Mouse (Mus musculus): ENCODE results near the gene Csf2rb. TPM values are rescaled to one million over a fixed set of nuclear protein-coding genes. Genes with fewer than 3 reads are reported as not detected.
"Not testable (repeated sequence)": the region's sequence is repeated elsewhere in the genome, so short reads cannot be mapped to it uniquely, and the experiment has no call there.

The Csf2rb gene
- polyA plus RNA-seq, 1 experiment from 2014 or later = 2.3 TPM

DNA sequence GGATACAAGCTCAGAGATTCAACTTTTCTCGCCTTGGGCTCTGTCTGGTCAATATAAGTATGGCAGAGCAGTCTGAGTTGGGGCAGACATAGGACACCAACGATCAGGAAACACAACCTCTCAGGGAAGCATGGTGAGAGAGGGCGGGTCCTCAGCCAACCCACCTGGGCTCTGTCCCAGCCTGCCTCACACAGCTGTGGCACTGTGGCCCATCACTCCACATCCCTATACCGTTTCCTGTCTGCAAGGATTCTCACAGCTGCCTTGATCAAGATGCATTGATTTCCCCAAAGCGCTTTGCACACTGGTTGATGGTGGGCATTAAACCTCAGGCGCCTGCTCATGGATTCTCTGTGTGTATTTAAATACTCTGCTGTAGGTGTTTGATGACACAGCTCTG, 7.4 kb downstream of the Csf2rb start:
- Histone ChIP-seq H3K9ac (ENCODE audit: low read length) (no peak overlapping the region), H3K36me3 (ENCODE audit: control insufficient read depth, insufficient read depth) (no peaks in the 10 kb centered on the region), H3K27me3 (ENCODE audit: control insufficient read depth, insufficient read depth, low read length) (no peaks in the 10 kb centered on the region), H3K27ac (ENCODE audit: low read length) (no peak overlapping the region), H3K4me3 (ENCODE audit: low read length) (no peak overlapping the region), H3K4me1 (ENCODE audit: control insufficient read depth, insufficient read depth, low read length) (no peaks in the 10 kb centered on the region), H3K4me2 (ENCODE audit: low read depth, low read length) (no peak overlapping the region), H3K9me3 (replicated peaks; ENCODE audit: control insufficient read depth, low read length) (no peaks in the 10 kb centered on the region)
- no peak for ATAC-seq (replicated peaks; ENCODE audit: extremely low read depth, insufficient read depth, low FRiP score)
- WGBS = 60% methylated on average over 6 of the region's 6 CpGs

DNA sequence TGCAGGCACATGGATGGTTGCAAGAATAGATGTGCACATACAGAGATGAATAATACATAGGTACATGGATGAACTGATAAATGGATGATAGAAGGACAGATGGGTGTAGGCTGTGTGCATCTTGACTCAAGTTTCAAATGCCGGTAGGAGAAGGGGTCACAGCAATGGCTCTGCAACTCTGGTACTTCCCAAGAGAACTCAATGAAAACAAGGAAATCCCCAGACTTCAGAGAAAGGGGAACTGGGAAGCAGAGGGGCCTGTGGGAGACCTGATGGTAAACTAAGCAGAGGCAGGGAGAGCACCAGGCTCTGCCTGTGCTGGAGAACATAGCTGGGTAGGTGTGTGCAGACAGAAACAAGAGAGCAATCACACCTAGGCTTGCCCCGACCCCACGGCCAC, 8.8 kb downstream of the Csf2rb start:
- Histone ChIP-seq H3K4me1 (ENCODE audit: control insufficient read depth, insufficient read depth, low read length) (no peaks in the 10 kb centered on the region), H3K27ac (ENCODE audit: low read length) (no peak overlapping the region), H3K4me2 (ENCODE audit: low read depth, low read length) (no peak overlapping the region), H3K36me3 (ENCODE audit: control insufficient read depth, insufficient read depth) (no peaks in the 10 kb centered on the region), H3K4me3 (ENCODE audit: low read length) (no peak overlapping the region), H3K9ac (ENCODE audit: low read length) (no peak overlapping the region), H3K27me3 (ENCODE audit: control insufficient read depth, insufficient read depth, low read length) (no peaks in the 10 kb centered on the region), H3K9me3 (replicated peaks; ENCODE audit: control insufficient read depth, low read length) (no peaks in the 10 kb centered on the region)
- no peak for ATAC-seq (replicated peaks; ENCODE audit: extremely low read depth, insufficient read depth, low FRiP score)
- 83% methylated on average over 3 of the region's 3 CpGs for WGBS

DNA sequence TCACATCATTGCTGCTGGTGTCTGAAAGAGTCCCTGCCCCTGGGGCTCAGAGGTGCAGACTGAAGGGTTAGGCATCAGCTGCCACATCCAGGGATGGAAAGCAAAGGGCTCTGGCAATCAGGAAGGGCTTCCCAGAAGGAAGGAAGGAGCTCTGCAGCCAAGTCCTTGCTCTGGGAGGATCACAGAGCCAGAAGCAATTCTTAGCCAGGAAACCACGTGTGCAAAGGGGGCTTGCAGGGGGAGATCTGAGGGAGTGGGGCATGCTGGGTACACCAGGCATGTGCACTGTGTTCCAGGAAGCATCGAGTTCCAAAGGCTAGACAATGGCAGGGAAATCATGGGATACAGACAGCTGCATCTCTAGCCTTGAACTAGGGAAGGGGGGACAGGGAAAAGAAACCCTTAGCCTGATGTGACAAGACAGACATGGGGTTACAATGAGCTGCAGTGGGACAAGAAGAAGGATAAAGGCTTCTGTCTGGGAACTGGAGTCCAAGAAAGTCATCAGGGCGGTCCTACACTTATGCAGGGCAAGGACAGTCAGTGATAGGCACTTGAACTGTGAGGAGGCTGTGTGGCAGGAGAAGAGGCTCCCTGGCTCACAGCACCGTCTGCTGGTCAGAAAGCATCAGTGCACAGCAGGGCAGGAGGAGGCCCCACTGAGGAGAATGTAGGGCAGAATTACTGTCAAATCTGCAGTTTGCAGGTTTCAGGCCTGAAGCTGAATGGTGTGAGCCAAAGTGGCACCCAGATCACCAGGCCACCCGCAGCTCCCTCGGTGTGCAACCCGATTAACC, 14.3 kb downstream of the Csf2rb start:
- not testable (repeated sequence) for H3K36me3 ChIP-seq (ENCODE audit: control insufficient read depth, insufficient read depth); H3K4me3 ChIP-seq (ENCODE audit: low read length); H3K9me3 ChIP-seq (replicated peaks; ENCODE audit: control insufficient read depth, low read length); H3K27ac ChIP-seq (ENCODE audit: low read length); H3K27me3 ChIP-seq (ENCODE audit: control insufficient read depth, insufficient read depth, low read length); H3K4me2 ChIP-seq (ENCODE audit: low read depth, low read length); H3K9ac ChIP-seq (ENCODE audit: low read length); H3K4me1 ChIP-seq (ENCODE audit: control insufficient read depth, insufficient read depth, low read length)
- 31% methylated on average over 7 of the region's 7 CpGs for WGBS
- peak; percentile 37; the same call in 1 of the 2 replicates for ATAC-seq (replicated peaks; ENCODE audit: extremely low read depth, insufficient read depth, low FRiP score)

DNA sequence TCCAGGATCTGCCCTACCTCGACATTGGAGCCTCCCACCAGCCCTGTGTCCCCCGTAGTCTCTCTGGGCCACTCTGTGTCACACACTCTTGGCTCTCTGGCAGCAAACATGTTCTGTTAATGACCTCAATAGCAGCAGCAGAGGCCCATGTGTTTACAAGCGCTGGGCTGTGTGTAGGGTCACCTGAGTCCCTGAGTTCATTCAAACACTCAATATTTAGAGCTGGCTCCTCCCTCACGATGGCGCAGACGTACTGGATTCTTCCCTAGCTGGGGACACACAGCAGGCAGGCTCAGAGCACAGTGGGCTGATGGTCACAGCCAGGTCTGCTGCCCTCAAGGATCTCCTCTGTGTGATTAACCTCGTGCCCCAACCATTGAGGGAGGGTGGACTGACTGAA, 15.4 kb downstream of the Csf2rb start:
- not testable (repeated sequence) for H3K27me3 ChIP-seq (ENCODE audit: control insufficient read depth, insufficient read depth, low read length); H3K27ac ChIP-seq (ENCODE audit: low read length); H3K4me3 ChIP-seq (ENCODE audit: low read length); H3K9ac ChIP-seq (ENCODE audit: low read length); H3K4me1 ChIP-seq (ENCODE audit: control insufficient read depth, insufficient read depth, low read length); H3K9me3 ChIP-seq (replicated peaks; ENCODE audit: control insufficient read depth, low read length); H3K36me3 ChIP-seq (ENCODE audit: control insufficient read depth, insufficient read depth); H3K4me2 ChIP-seq (ENCODE audit: low read depth, low read length); ATAC-seq (replicated peaks; ENCODE audit: extremely low read depth, insufficient read depth, low FRiP score)
- WGBS = 76% methylated on average over 6 of the region's 7 CpGs

DNA sequence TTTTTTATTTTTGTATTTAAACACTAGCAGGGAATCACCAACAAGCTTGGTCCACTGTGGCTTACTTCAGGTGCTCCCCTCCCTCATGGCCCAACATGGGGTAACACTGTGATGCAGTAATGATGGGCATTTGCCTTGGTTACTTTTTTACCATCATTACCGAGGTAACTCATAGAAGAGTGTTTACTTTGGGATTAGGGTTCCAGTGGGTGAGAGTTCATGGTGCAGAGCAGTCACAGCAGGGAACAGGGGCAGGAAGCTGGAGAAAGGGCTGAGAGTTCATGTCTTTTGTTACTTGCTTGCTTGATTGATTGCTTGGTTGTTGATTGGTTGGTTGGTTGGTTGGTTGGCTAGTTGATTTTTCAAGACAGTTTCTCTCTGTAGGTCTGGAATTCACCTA, 18.1 kb downstream of the Csf2rb start:
- no peaks in the 10 kb centered on the region for H3K9me3 ChIP-seq (replicated peaks; ENCODE audit: control insufficient read depth, low read length)
- H3K27me3 ChIP-seq (ENCODE audit: control insufficient read depth, insufficient read depth, low read length) = no peaks in the 10 kb centered on the region
- H3K4me1 ChIP-seq (ENCODE audit: control insufficient read depth, insufficient read depth, low read length) = no peaks in the 10 kb centered on the region
- no peak overlapping the region for H3K27ac ChIP-seq (ENCODE audit: low read length)
- no peaks in the 10 kb centered on the region for H3K36me3 ChIP-seq (ENCODE audit: control insufficient read depth, insufficient read depth)
- H3K9ac ChIP-seq (ENCODE audit: low read length) = no peak overlapping the region
- 11% methylated on average over 1 of the region's 1 CpGs for WGBS
- H3K4me2 ChIP-seq (ENCODE audit: low read depth, low read length) = no peak overlapping the region
- ATAC-seq (replicated peaks; ENCODE audit: extremely low read depth, insufficient read depth, low FRiP score) = no peak
- H3K4me3 ChIP-seq (ENCODE audit: low read length) = no peak overlapping the region

DNA sequence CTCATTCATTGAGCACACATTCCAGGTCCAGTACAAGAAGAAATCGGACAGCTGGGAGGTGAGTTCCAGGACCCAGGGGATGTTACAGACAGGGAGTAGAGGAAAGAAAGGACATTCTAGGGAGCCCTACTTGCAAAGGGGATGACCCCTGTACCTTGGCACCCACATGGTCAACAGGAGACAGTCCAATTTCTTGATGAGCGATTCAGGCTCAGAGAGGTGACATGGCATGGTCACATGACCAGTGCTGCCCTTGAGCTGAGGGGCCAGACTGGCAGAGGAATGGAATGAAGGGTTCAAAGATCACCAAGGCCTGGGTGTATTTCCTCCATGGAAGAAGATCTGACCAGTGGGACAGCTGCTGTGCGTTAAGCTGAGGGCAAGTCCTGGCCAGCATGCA, 19.0 kb downstream of the Csf2rb start:
- Histone ChIP-seq H3K27me3 (ENCODE audit: control insufficient read depth, insufficient read depth, low read length) (no peaks in the 10 kb centered on the region), H3K9me3 (replicated peaks; ENCODE audit: control insufficient read depth, low read length) (no peaks in the 10 kb centered on the region), H3K4me2 (ENCODE audit: low read depth, low read length) (no peak overlapping the region), H3K27ac (ENCODE audit: low read length) (no peak overlapping the region), H3K9ac (ENCODE audit: low read length) (no peak overlapping the region), H3K4me1 (ENCODE audit: control insufficient read depth, insufficient read depth, low read length) (no peaks in the 10 kb centered on the region), H3K4me3 (ENCODE audit: low read length) (no peak overlapping the region), H3K36me3 (ENCODE audit: control insufficient read depth, insufficient read depth) (no peaks in the 10 kb centered on the region)
- no peak for ATAC-seq (replicated peaks; ENCODE audit: extremely low read depth, insufficient read depth, low FRiP score)
- 93% methylated on average over 3 of the region's 3 CpGs for WGBS

DNA sequence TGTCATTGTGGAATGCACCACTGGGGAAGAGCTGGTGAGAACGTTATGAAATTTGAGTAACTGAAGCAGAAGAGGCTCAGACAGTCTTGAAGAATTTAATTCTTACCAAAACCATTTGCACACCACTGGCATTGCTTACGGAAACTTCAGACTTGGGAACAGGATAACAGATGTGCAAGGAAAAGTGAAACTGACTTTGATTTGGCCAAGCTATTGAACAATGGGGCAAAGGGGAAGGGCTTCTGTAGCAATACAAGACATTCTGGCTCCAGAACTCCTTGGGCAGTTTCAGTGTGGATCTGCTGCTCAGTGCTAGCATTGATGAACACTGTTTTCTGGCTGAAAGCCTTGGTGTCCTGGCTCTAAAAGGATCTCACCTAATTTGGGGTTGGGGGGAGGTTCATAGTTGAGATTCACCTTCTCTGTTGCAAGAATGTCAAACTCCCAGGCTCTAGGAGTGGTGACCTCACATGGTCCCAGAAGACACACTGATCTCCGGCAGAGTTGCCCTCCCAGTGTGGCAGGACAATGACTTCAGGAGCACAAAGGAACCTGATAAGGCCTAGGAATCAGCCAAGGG, 26.1 kb downstream of the Csf2rb start:
- H3K27ac ChIP-seq (ENCODE audit: low read length) = no peak overlapping the region
- H3K36me3 ChIP-seq (ENCODE audit: control insufficient read depth, insufficient read depth) = no peaks in the 10 kb centered on the region
- no peak overlapping the region for H3K4me3 ChIP-seq (ENCODE audit: low read length)
- no peak overlapping the region for H3K4me2 ChIP-seq (ENCODE audit: low read depth, low read length)
- H3K4me1 ChIP-seq (ENCODE audit: control insufficient read depth, insufficient read depth, low read length) = no peaks in the 10 kb centered on the region
- ATAC-seq (replicated peaks; ENCODE audit: extremely low read depth, insufficient read depth, low FRiP score) = no peak
- no peaks in the 10 kb centered on the region; the same call in 1 of the 2 replicates for H3K27me3 ChIP-seq (ENCODE audit: control insufficient read depth, insufficient read depth, low read length)
- WGBS = 43% methylated on average over 3 of the region's 3 CpGs
- H3K9me3 ChIP-seq (replicated peaks; ENCODE audit: control insufficient read depth, low read length) = no peaks in the 10 kb centered on the region
- no peak overlapping the region for H3K9ac ChIP-seq (ENCODE audit: low read length)

DNA sequence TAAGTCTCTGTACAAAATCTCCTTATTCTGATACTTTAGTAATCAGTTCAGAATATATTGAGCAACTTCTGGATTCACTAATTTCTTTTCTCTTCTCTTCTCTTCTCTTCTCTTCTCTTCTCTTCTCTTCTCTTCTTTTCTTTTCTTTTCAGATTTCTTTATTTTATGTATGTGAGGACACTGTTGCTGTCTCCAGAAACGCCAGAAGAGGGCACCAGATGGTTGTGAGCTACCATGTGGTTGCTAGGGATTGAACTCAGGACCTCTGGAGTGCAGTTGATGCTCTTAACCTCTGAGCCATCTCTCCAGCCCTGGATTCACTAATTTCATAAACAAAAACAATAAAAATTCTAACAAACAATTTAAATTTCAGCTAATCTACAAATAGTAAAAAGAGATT, 29.4 kb downstream of the Csf2rb start:
- Histone ChIP-seq H3K27me3 (ENCODE audit: control insufficient read depth, insufficient read depth, low read length) (no peaks in the 10 kb centered on the region; the same call in 1 of the 2 replicates), H3K9me3 (replicated peaks; ENCODE audit: control insufficient read depth, low read length) (no peaks in the 10 kb centered on the region), H3K36me3 (ENCODE audit: control insufficient read depth, insufficient read depth) (no peaks in the 10 kb centered on the region), H3K4me3 (ENCODE audit: low read length) (no peak overlapping the region), H3K4me2 (ENCODE audit: low read depth, low read length) (no peak overlapping the region), H3K27ac (ENCODE audit: low read length) (no peak overlapping the region), H3K4me1 (ENCODE audit: control insufficient read depth, insufficient read depth, low read length) (no peaks in the 10 kb centered on the region), H3K9ac (ENCODE audit: low read length) (no peak overlapping the region)
- WGBS = 3% methylated on average over 1 of the region's 1 CpGs
- no peak for ATAC-seq (replicated peaks; ENCODE audit: extremely low read depth, insufficient read depth, low FRiP score)

DNA sequence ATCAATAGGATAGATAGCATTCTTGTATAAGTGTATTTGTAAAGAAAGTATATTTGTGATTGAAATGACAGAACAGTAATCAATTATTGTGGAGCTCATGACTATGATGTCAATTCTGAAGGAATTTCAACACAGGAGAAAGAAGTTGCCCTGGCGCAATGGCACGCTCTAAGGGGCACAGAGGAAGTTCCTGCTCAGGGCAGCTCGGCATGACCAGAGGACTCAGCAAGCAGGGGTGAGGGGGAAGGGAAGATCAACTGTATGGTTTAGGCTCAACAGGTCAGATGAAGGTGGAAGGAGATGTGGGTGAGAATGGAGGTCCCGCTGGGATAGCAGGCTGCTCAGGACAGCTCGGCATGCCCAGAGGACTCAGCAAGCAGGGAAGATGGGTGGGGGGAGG, 30.0 kb downstream of the Csf2rb start:
- no peak overlapping the region for H3K4me2 ChIP-seq (ENCODE audit: low read depth, low read length)
- no peaks in the 10 kb centered on the region for H3K4me1 ChIP-seq (ENCODE audit: control insufficient read depth, insufficient read depth, low read length)
- H3K9me3 ChIP-seq (replicated peaks; ENCODE audit: control insufficient read depth, low read length) = no peaks in the 10 kb centered on the region
- no peaks in the 10 kb centered on the region; the same call in 1 of the 2 replicates for H3K27me3 ChIP-seq (ENCODE audit: control insufficient read depth, insufficient read depth, low read length)
- no peak overlapping the region for H3K9ac ChIP-seq (ENCODE audit: low read length)
- no peak overlapping the region for H3K4me3 ChIP-seq (ENCODE audit: low read length)
- no peaks in the 10 kb centered on the region for H3K36me3 ChIP-seq (ENCODE audit: control insufficient read depth, insufficient read depth)
- 79% methylated on average over 5 of the region's 5 CpGs for WGBS
- no peak for ATAC-seq (replicated peaks; ENCODE audit: extremely low read depth, insufficient read depth, low FRiP score)
- H3K27ac ChIP-seq (ENCODE audit: low read length) = no peak overlapping the region

All from heart, embryonic 16.5 days (tissue).